Mouse (Mus musculus): ENCODE results near the gene Plcb1. TPM values are rescaled to one million over a fixed set of nuclear protein-coding genes. Genes with fewer than 3 reads are reported as not detected.
A peak's percentile ranks its signal among the peaks of the same experiment; 100 is the strongest.

The Plcb1 gene
- polyA plus RNA-seq, 1 experiment from 2014 or later, result 72.8 TPM

- Histone ChIP-seq H3K4me2 (replicated peaks) (no peak overlapping the region), H3K27me3 (ENCODE audit: control insufficient read depth, insufficient read depth, low read length) (no peaks in the 10 kb centered on the region), H3K36me3 (replicated peaks; ENCODE audit: control insufficient read depth, insufficient read depth) (no peaks in the 10 kb centered on the region), H3K4me3 (replicated peaks; ENCODE audit: low read length) (no peak overlapping the region), H3K4me1 (replicated peaks; ENCODE audit: control insufficient read depth, insufficient read depth, low read length) (no peaks in the 10 kb centered on the region), H3K9me3 (ENCODE audit: control insufficient read depth, low read length) (no peaks in the 10 kb centered on the region), H3K9ac (no peak overlapping the region), H3K27ac (no peak overlapping the region)
- ATAC-seq (ENCODE audit: low FRiP score) (no peak), DNase-seq (ENCODE audit: low spot score) (no peak)
- 79% methylated on average over 3 of the region's 3 CpGs for WGBS
Observed at GRCm38 (mm10) chr2:135394698-135395097, 608.8 kb downstream of the Plcb1 start.

DNA sequence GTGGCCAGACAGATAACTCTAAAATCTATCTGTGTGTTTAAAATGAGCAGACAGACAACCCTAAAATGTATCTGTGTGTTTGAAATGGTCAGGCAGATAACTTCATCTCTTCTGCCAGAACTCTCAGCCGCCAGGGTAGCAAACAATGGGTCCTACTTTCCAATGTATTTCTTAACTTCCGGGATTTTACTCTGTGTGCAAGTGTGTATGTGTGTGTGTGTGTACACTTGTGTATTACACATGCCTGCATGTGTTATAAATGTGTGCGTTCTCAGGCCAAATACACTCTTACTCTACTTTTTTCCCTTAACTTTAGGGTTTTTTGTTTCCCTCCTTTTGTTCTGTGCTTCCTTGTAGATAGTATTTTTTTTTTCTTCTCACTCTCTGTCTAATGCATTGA lies 610.5 kb downstream of the Plcb1 start:
- Histone ChIP-seq H3K27me3 (ENCODE audit: control insufficient read depth, insufficient read depth, low read length) (no peaks in the 10 kb centered on the region), H3K27ac (no peak overlapping the region), H3K9ac (no peak overlapping the region), H3K4me3 (replicated peaks; ENCODE audit: low read length) (no peak overlapping the region), H3K4me1 (replicated peaks; ENCODE audit: control insufficient read depth, insufficient read depth, low read length) (no peaks in the 10 kb centered on the region), H3K4me2 (replicated peaks) (no peak overlapping the region), H3K9me3 (ENCODE audit: control insufficient read depth, low read length) (no peaks in the 10 kb centered on the region), H3K36me3 (replicated peaks; ENCODE audit: control insufficient read depth, insufficient read depth) (no peaks in the 10 kb centered on the region)
- DNase-seq (ENCODE audit: low spot score) (no peak), ATAC-seq (ENCODE audit: low FRiP score) (no peak)
- 91% methylated on average over 3 of the region's 3 CpGs for WGBS

DNA sequence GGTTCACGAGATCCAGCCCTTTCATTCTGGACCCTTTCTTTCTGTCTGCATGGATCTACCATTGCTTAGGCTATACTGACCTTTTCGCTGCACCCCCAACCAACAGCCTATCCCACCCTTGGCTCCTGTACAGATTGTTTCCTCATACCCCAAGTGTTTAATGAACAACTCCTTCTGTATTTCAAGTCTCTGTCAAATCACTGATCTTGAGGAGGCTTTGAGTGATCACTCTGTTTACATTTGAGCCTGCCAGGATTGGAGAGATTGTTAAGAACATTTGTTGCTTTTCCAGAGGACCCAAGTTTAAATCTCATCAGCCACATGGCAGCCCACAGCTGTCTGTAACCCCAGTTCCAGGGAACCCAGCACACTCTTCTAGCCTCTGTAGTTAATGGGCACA lies 612.1 kb downstream of the Plcb1 start:
- Histone ChIP-seq H3K36me3 (replicated peaks; ENCODE audit: control insufficient read depth, insufficient read depth) (no peaks in the 10 kb centered on the region), H3K4me2 (replicated peaks) (no peak overlapping the region), H3K9me3 (ENCODE audit: control insufficient read depth, low read length) (no peaks in the 10 kb centered on the region), H3K4me1 (replicated peaks; ENCODE audit: control insufficient read depth, insufficient read depth, low read length) (no peaks in the 10 kb centered on the region), H3K27me3 (ENCODE audit: control insufficient read depth, insufficient read depth, low read length) (no peaks in the 10 kb centered on the region), H3K4me3 (replicated peaks; ENCODE audit: low read length) (no peak overlapping the region), H3K27ac (no peak overlapping the region), H3K9ac (no peak overlapping the region)
- 94% methylated on average over 2 of the region's 2 CpGs for WGBS
- ATAC-seq (ENCODE audit: low FRiP score) (no peak), DNase-seq (ENCODE audit: low spot score) (no peak)

DNA sequence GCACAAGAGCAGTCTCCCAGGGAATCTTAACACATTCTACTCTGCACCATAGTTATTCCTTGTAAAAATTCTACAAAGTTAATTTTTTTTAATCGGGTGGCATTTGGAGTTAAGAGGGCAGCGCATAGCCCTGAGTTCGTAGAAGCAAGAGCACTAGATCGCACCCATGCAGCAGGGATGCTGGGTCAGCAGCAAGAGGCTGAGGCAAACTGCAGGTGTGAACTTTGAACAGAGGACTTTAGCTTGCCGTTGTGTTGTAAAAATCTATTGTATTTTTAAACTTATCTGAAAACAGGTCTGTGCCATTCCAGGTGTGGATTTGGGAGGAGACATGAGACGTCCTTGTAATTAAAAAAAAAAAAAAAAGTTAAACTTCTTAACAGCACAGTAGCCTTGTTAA lies 613.9 kb downstream of the Plcb1 start:
- H3K9me3 ChIP-seq (ENCODE audit: control insufficient read depth, low read length), result no peaks in the 10 kb centered on the region
- H3K4me3 ChIP-seq (replicated peaks; ENCODE audit: low read length), result no peak overlapping the region
- H3K4me1 ChIP-seq (replicated peaks; ENCODE audit: control insufficient read depth, insufficient read depth, low read length), result no peaks in the 10 kb centered on the region
- H3K36me3 ChIP-seq (replicated peaks; ENCODE audit: control insufficient read depth, insufficient read depth), result no peaks in the 10 kb centered on the region
- no peak overlapping the region for H3K27ac ChIP-seq
- no peaks in the 10 kb centered on the region for H3K27me3 ChIP-seq (ENCODE audit: control insufficient read depth, insufficient read depth, low read length)
- WGBS, result 90% methylated on average over 6 of the region's 6 CpGs
- H3K9ac ChIP-seq, result no peak overlapping the region
- no peak overlapping the region for H3K4me2 ChIP-seq (replicated peaks)
- DNase-seq (ENCODE audit: low spot score) (no peak), ATAC-seq (ENCODE audit: low FRiP score) (no peak)

DNA sequence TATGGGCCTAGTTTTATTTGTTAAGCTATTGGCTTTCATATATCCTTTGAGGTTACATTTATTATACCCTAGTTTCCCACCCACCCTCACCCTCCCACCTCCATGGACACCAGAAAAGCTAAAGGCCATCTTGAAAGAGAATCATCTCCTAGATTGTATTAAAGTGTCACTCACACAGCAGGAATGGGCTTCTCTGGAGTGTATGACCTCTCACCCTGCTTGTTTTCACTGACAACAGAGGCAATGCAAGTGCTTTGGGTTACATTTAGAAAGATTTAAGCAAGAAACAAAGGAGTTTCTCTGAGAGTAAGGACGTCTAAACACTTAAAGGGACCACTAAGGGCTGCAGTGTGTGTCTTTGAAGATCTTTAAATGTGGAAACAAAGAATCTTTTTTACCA lies 617.0 kb downstream of the Plcb1 start:
- DNase-seq (ENCODE audit: low spot score), result no peak
- Histone ChIP-seq H3K36me3 (replicated peaks; ENCODE audit: control insufficient read depth, insufficient read depth) (no peaks in the 10 kb centered on the region), H3K9me3 (ENCODE audit: control insufficient read depth, low read length) (no peaks in the 10 kb centered on the region), H3K4me2 (replicated peaks) (no peak overlapping the region), H3K4me1 (replicated peaks; ENCODE audit: control insufficient read depth, insufficient read depth, low read length) (no peaks in the 10 kb centered on the region), H3K27ac (no peak overlapping the region), H3K27me3 (ENCODE audit: control insufficient read depth, insufficient read depth, low read length) (no peaks in the 10 kb centered on the region), H3K9ac (no peak overlapping the region), H3K4me3 (replicated peaks; ENCODE audit: low read length) (no peak overlapping the region)
- ATAC-seq (ENCODE audit: low FRiP score), result no peak
- WGBS, result 5% methylated on average over 1 of the region's 1 CpGs

GRCm38 (mm10) chr2:135403344-135403743 lies 617.5 kb downstream of the Plcb1 start:
- no peaks in the 10 kb centered on the region for H3K4me1 ChIP-seq (replicated peaks; ENCODE audit: control insufficient read depth, insufficient read depth, low read length)
- no peak for ATAC-seq (ENCODE audit: low FRiP score)
- no peaks in the 10 kb centered on the region for H3K27me3 ChIP-seq (ENCODE audit: control insufficient read depth, insufficient read depth, low read length)
- no peak overlapping the region for H3K27ac ChIP-seq
- H3K4me3 ChIP-seq (replicated peaks; ENCODE audit: low read length), result no peak overlapping the region
- H3K9me3 ChIP-seq (ENCODE audit: control insufficient read depth, low read length), result no peaks in the 10 kb centered on the region
- no peak for DNase-seq (ENCODE audit: low spot score)
- WGBS, result 46% methylated on average over 6 of the region's 6 CpGs
- H3K36me3 ChIP-seq (replicated peaks; ENCODE audit: control insufficient read depth, insufficient read depth), result no peaks in the 10 kb centered on the region
- no peak overlapping the region for H3K9ac ChIP-seq
- H3K4me2 ChIP-seq (replicated peaks), result no peak overlapping the region

GRCm38 (mm10) chr2:135404095-135404494 lies 618.2 kb downstream of the Plcb1 start:
- no peak overlapping the region for H3K27ac ChIP-seq
- H3K9ac ChIP-seq, result no peak overlapping the region
- H3K4me3 ChIP-seq (replicated peaks; ENCODE audit: low read length), result no peak overlapping the region
- H3K4me1 ChIP-seq (replicated peaks; ENCODE audit: control insufficient read depth, insufficient read depth, low read length), result no peaks in the 10 kb centered on the region; the same call in 1 of the 2 replicates
- no peaks in the 10 kb centered on the region for H3K27me3 ChIP-seq (ENCODE audit: control insufficient read depth, insufficient read depth, low read length)
- 46% methylated on average over 1 of the region's 1 CpGs for WGBS
- no peak for ATAC-seq (ENCODE audit: low FRiP score)
- H3K36me3 ChIP-seq (replicated peaks; ENCODE audit: control insufficient read depth, insufficient read depth), result no peaks in the 10 kb centered on the region
- no peaks in the 10 kb centered on the region for H3K9me3 ChIP-seq (ENCODE audit: control insufficient read depth, low read length)
- no peak overlapping the region for H3K4me2 ChIP-seq (replicated peaks)
- DNase-seq (ENCODE audit: low spot score), result no peak

- WGBS, result 17% methylated on average over 5 of the region's 5 CpGs
- 0 out of 2 replicates have a peak overlapping the region, but pooled peaks have one; percentile 10 for H3K9ac ChIP-seq
- no peak for DNase-seq (ENCODE audit: low spot score)
- H3K4me2 ChIP-seq (replicated peaks), result no peak overlapping the region
- no peak overlapping the region for H3K4me3 ChIP-seq (replicated peaks; ENCODE audit: low read length)
- H3K4me1 ChIP-seq (replicated peaks; ENCODE audit: control insufficient read depth, insufficient read depth, low read length), result no peaks in the 10 kb centered on the region; the same call in 1 of the 2 replicates
- H3K27ac ChIP-seq, result peak overlapping the region; percentile 2; the same call in 1 of the 2 replicates
- H3K27me3 ChIP-seq (ENCODE audit: control insufficient read depth, insufficient read depth, low read length), result no peaks in the 10 kb centered on the region
- no peak for ATAC-seq (ENCODE audit: low FRiP score)
- no peaks in the 10 kb centered on the region for H3K9me3 ChIP-seq (ENCODE audit: control insufficient read depth, low read length)
- H3K36me3 ChIP-seq (replicated peaks; ENCODE audit: control insufficient read depth, insufficient read depth), result no peaks in the 10 kb centered on the region
Observed at GRCm38 (mm10) chr2:135409418-135410097, 623.7 kb downstream of the Plcb1 start.

DNA sequence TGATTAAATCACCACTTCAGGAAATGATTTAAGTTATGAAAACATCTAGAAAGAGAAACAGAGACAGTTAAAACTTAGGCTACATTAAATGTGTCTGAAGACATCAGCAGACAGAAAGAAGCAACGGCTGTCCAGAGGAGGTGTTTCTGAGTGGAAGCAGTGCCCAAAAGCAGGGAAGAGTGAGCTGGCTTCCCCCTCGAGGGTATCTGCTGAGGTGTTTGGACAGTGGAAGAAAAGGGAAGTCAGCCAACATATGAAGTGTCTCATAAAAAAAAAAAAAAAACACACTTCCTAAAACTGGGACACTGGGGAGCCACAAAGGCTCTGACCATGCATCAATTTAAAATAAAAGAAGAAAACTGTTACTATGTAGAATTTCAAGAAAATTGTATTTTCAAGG lies 625.8 kb downstream of the Plcb1 start:
- Histone ChIP-seq H3K9me3 (ENCODE audit: control insufficient read depth, low read length) (no peaks in the 10 kb centered on the region), H3K4me3 (replicated peaks; ENCODE audit: low read length) (no peak overlapping the region), H3K27ac (no peak overlapping the region), H3K4me2 (replicated peaks) (no peak overlapping the region), H3K9ac (no peak overlapping the region), H3K27me3 (ENCODE audit: control insufficient read depth, insufficient read depth, low read length) (no peaks in the 10 kb centered on the region), H3K4me1 (replicated peaks; ENCODE audit: control insufficient read depth, insufficient read depth, low read length) (no peaks in the 10 kb centered on the region; the same call in 1 of the 2 replicates), H3K36me3 (replicated peaks; ENCODE audit: control insufficient read depth, insufficient read depth) (no peaks in the 10 kb centered on the region)
- ATAC-seq (ENCODE audit: low FRiP score) (no peak), DNase-seq (ENCODE audit: low spot score) (no peak)
- WGBS, result 69% methylated on average over 2 of the region's 2 CpGs

DNA sequence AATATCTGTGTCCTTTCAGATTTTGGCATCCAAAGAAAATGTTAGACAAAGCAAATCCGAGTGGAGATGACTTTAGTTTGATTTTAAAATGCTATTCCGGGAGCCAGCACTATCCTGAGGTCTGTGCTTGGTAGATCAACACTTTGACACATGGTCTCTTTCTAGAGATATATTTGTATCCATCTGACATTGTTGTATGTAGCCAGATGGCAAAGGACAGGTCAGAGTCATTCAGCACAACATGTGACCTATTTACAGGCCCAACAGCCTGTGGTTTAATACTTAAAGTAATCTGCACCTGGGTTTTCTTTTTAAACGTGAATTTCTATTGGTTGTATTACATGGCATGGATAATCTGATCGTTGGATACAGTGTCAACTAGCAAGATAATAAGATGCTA lies 629.3 kb downstream of the Plcb1 start:
- H3K9me3 ChIP-seq (ENCODE audit: control insufficient read depth, low read length), result no peaks in the 10 kb centered on the region
- 71% methylated on average over 4 of the region's 4 CpGs for WGBS
- H3K9ac ChIP-seq, result no peak overlapping the region
- ATAC-seq (ENCODE audit: low FRiP score) (no peak), DNase-seq (ENCODE audit: low spot score) (no peak)
- H3K4me3 ChIP-seq (replicated peaks; ENCODE audit: low read length), result no peak overlapping the region
- no peak overlapping the region for H3K27ac ChIP-seq
- no peaks in the 10 kb centered on the region for H3K27me3 ChIP-seq (ENCODE audit: control insufficient read depth, insufficient read depth, low read length)
- H3K36me3 ChIP-seq (replicated peaks; ENCODE audit: control insufficient read depth, insufficient read depth), result no peaks in the 10 kb centered on the region
- no peaks in the 10 kb centered on the region for H3K4me1 ChIP-seq (replicated peaks; ENCODE audit: control insufficient read depth, insufficient read depth, low read length)
- no peak overlapping the region for H3K4me2 ChIP-seq (replicated peaks)
